Mouse (Mus musculus): ENCODE data around the gene Nfatc2. TPM values are rescaled to one million over a fixed set of nuclear protein-coding genes. Genes with fewer than 3 reads are reported as not detected.

The Nfatc2 gene
- total and polyA plus RNA-seq, 3 experiments = not detected

DNA sequence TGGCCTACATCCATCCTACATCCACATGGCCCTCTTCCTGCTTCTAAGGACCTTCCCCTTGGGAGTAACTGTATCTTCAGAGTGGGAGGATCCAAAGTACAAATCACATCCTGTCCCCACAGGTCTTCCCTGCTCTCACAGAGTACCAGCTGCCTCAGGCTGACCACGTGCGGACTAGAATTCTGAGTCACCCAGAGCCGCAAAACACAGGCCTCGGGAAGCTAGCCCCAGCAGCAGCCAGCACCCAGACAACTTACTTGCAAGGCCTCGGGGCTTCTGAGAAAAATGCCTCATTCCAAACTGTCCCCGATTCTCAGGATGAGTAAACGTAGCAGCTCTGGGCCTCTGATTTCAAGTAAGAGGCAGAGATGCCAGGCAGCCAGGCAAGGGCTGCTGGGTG lies 109.7 kb downstream of the Nfatc2 start:
- H3K4me3 ChIP-seq (ENCODE audit: control insufficient read depth in 1 of 2, insufficient read depth in 1 of 2, low read depth in 2 of 2, low read length in 2 of 2) = no peak overlapping the region
- H3K36me3 ChIP-seq (ENCODE audit: control insufficient read depth in 1 of 2, insufficient read depth in 2 of 2, low read length in 2 of 2) = no peaks in the 10 kb centered on the region
- DNase-seq (ENCODE audit: low read depth, low spot score) = no peak
- no peak overlapping the region for H3K27ac ChIP-seq (ENCODE audit: control insufficient read depth, low read depth, low read length)
- H3K4me1 ChIP-seq (ENCODE audit: control insufficient read depth in 1 of 2, insufficient read depth in 2 of 2, low read length in 2 of 2) = no peaks in the 10 kb centered on the region
- H3K27me3 ChIP-seq (ENCODE audit: control insufficient read depth in 1 of 2, insufficient read depth in 2 of 2, low read length in 2 of 2) = no peaks in the 10 kb centered on the region
- no peak for TF ChIP-seq KAT2A (conservative IDR thresholded peaks at IDR 0.05; ENCODE audit: low read depth, low read length)
- no peak for TF ChIP-seq BHLHE40 (IDR thresholded peaks at IDR 0.05; ENCODE audit: borderline replicate concordance, low read depth, low read length)
- no peak for TF ChIP-seq USF2 (IDR thresholded peaks at IDR 0.05; ENCODE audit: borderline replicate concordance in 1 of 2, insufficient read depth in 1 of 2, low read depth in 1 of 2, low read length in 2 of 2)
- TF ChIP-seq TCF12 (IDR thresholded peaks at IDR 0.05; ENCODE audit: low read depth, low read length) = no peak
- no peak for TF ChIP-seq E2F4 (IDR thresholded peaks at IDR 0.05; ENCODE audit: borderline replicate concordance, low read depth, low read length)
- no peak for TF ChIP-seq TBP (IDR thresholded peaks at IDR 0.05; ENCODE audit: low read depth, low read length)
- TF ChIP-seq MAFK (IDR thresholded peaks at IDR 0.05; ENCODE audit: borderline replicate concordance, low read depth, low read length) = no peak
- TF ChIP-seq MYB (IDR thresholded peaks at IDR 0.05; ENCODE audit: low read depth, low read length) = no peak
- TF ChIP-seq HCFC1 (IDR thresholded peaks at IDR 0.05; ENCODE audit: low read depth, low read length) = no peak
- TF ChIP-seq MAX (IDR thresholded peaks at IDR 0.05; ENCODE audit: low read length) = no peak
- TF ChIP-seq ZKSCAN1 (IDR thresholded peaks at IDR 0.05; ENCODE audit: low read depth, low read length) = no peak
- no peaks in the 10 kb centered on the region; the same call in 1 of the 2 replicates for H3K9me3 ChIP-seq (replicated peaks; ENCODE audit: insufficient read depth, low read length)
- H3K79me2 ChIP-seq (ENCODE audit: control insufficient read depth, insufficient read depth, low read length, poor library complexity) = no peaks in the 10 kb centered on the region
- H3K9ac ChIP-seq (ENCODE audit: control insufficient read depth, low read depth, low read length, poor library complexity, severe bottlenecking) = no peak overlapping the region

GRCm38 (mm10) chr2:168489953-168490352 lies 111.5 kb downstream of the Nfatc2 start:
- H3K4me3 ChIP-seq (ENCODE audit: control insufficient read depth in 1 of 2, insufficient read depth in 1 of 2, low read depth in 2 of 2, low read length in 2 of 2) = no peak overlapping the region
- H3K9ac ChIP-seq (ENCODE audit: control insufficient read depth, low read depth, low read length, poor library complexity, severe bottlenecking) = no peak overlapping the region
- no peaks in the 10 kb centered on the region for H3K36me3 ChIP-seq (ENCODE audit: control insufficient read depth in 1 of 2, insufficient read depth in 2 of 2, low read length in 2 of 2)
- no peak for TF ChIP-seq MXI1 (IDR thresholded peaks at IDR 0.05; ENCODE audit: low read depth, low read length)
- TF ChIP-seq ELF1 (IDR thresholded peaks at IDR 0.05; ENCODE audit: low read depth, low read length) = no peak
- no peak for TF ChIP-seq EP300 (IDR thresholded peaks at IDR 0.05; ENCODE audit: low read depth in 1 of 2, low read length in 2 of 2)
- TF ChIP-seq ZNF384 (IDR thresholded peaks at IDR 0.05; ENCODE audit: low read depth, low read length) = no peak
- no peak for TF ChIP-seq BHLHE40 (IDR thresholded peaks at IDR 0.05; ENCODE audit: borderline replicate concordance, low read depth, low read length)
- TF ChIP-seq MAX (IDR thresholded peaks at IDR 0.05; ENCODE audit: low read length) = no peak
- TF ChIP-seq SMC3 (IDR thresholded peaks at IDR 0.05; ENCODE audit: low read depth, low read length) = no peak
- no peak for TF ChIP-seq TCF12 (IDR thresholded peaks at IDR 0.05; ENCODE audit: low read depth, low read length)
- TF ChIP-seq ETS1 (IDR thresholded peaks at IDR 0.05; ENCODE audit: low read depth, low read length) = no peak
- TF ChIP-seq MYB (IDR thresholded peaks at IDR 0.05; ENCODE audit: low read depth, low read length) = no peak
- TF ChIP-seq TAL1 (IDR thresholded peaks at IDR 0.05; ENCODE audit: low read length) = no peak
- TF ChIP-seq KAT2A (conservative IDR thresholded peaks at IDR 0.05; ENCODE audit: low read depth, low read length) = no peak
- TF ChIP-seq RCOR1 (IDR thresholded peaks at IDR 0.05; ENCODE audit: low read depth, low read length) = no peak
- no peak for TF ChIP-seq POLR2AphosphoS5 (IDR thresholded peaks at IDR 0.05; ENCODE audit: borderline replicate concordance, low read depth, low read length)
- H3K27ac ChIP-seq (ENCODE audit: control insufficient read depth, low read depth, low read length) = no peak overlapping the region
- DNase-seq (ENCODE audit: low read depth, low spot score) = no peak
- H3K9me3 ChIP-seq (replicated peaks; ENCODE audit: insufficient read depth, low read length) = no peaks in the 10 kb centered on the region; the same call in 1 of the 2 replicates
- H3K79me2 ChIP-seq (ENCODE audit: control insufficient read depth, insufficient read depth, low read length, poor library complexity) = no peaks in the 10 kb centered on the region
- H3K27me3 ChIP-seq (ENCODE audit: control insufficient read depth in 1 of 2, insufficient read depth in 2 of 2, low read length in 2 of 2) = no peaks in the 10 kb centered on the region
- no peaks in the 10 kb centered on the region for H3K4me1 ChIP-seq (ENCODE audit: control insufficient read depth in 1 of 2, insufficient read depth in 2 of 2, low read length in 2 of 2)

All from MEL (cell line).